Mouse (Mus musculus) adrenal gland, adult (tissue): ENCODE data around the gene Pacsin2.

Experiments used
- DNase-seq, 2 experiments: peaks; one replicate each; pipeline ENCODE4 v3.0.0; 2022 to 2023; ENCODE audit warnings: low spot score in 1 of 2; ENCODE audit not compliant: inconsistent age in 2 of 2

The Pacsin2 gene

DNA sequence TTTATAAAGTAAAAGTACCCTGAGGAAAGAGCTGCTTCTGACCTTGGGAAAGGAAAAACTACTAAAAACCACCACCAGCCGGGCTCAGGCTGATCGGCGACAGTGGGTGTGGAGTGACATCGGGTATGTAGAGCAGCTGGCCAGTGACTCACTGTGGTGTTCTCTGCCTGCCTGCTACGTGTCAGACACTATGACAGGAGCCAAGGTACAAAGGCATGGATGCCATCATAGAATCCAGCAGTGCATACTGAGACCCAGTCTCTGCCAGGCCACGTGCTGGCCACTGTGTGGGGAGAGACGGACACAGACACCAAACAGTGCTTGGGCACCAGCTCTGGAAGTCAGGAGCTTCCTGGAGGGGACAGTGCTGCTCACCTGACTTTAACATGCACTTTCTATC, 119.5 kb downstream of the Pacsin2 start:
- DNase-seq: peak; percentile 66 to 78

DNA sequence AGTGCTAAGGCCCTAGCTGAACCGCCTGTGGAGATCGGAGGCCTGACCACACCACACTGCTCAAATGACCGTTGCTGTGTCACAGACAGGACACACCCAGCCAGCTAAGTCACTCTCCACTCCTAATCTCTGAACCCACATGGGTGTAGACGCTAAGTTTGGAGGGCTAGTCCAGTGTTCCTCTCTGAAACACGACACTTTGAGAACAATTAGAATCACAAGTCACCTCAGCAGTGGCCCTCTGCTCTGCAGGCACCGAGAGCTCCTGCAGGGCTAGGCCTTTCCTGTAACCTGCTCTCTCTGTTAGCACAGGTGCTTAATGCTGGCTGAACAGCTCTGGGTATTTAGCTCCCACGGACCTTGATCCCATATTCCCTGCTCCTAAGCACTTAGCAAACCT, 120.2 kb downstream of the Pacsin2 start:
- no peak for DNase-seq

DNA sequence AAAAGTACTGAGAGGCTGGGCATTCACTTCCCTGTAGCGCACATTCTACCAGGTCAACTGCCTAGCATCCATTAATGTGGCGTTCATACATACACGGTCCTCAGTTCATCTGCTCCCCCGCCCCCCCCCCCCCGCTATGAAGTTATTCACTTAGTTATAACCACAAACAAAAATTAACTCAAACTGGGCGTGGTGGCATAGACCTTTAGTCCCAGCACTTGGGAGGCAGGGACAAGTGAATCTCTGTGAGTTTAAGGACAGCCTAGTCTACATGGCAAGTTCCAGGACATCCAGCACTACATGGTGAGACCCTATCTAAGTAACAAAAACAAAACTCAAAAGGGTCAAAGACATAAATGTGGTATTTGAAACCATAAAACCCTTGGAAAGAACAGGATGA, 125.5 kb downstream of the Pacsin2 start:
- no peak for DNase-seq

DNA sequence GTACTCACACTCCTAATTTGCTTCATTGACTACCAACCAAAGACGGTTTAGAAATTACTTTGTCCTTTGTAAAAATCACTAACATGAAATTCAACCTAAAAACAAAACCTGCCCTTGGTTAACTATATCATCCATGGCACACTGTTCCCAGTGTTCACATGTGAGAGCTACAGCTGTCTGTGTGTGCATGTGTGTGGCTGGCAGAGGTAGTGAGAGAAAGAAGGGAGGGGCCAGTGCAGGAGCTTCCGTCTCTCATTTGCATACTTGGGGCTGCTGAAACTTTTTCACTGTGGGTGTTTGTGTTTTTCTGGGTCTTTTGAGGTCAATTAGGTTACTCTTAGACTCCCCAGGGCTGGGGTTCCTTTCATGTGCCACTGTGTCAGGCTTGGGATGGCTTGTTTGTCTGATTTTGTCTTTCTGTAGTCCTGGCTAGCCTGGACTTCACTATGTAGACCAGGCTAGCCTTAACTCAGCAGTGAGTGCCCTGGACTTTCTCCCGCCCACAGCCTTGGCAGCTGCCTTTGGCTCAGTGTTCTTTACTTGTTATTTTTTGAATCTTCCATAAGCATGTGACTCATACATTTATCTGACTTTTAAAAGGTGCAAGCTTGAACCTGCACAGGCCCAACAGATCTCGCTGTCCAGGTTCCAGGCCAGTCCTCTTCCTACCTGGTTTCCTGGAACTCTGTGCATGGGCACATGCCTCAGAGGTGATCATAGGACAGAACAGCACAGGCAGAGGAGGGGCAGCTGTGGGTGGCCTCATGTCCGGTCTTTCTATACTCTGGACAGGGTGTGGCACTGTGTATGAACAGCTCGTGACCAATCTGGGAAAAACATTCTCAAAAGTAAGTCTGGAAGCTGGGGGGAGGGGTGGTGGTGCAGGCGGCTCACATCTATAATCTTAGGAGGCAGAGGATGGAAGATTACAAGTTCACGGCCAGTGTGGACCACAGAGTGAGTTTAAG, 126.2 kb downstream of the Pacsin2 start:
- DNase-seq: no peak

DNA sequence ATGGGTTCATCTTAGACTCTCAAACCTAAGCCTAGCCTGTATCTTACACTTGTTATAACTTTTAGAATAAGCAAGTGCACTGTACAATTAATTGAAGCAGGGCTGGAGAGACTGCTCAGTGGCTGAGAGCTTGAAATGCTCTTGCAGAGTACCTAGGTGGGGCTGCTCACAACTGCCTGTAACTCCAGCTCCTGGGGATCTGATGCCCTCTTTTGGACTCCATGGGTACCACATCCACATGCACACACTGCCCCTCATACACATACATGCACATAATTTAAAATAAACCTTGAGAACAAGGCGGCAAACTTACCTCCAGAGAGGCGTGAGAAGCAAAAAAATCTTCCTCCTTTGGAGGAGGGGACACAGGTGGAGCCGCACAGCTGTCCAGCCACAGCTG, 132.0 kb downstream of the Pacsin2 start:
- DNase-seq: peak in 1 of 2 experiments; percentile 63

DNA sequence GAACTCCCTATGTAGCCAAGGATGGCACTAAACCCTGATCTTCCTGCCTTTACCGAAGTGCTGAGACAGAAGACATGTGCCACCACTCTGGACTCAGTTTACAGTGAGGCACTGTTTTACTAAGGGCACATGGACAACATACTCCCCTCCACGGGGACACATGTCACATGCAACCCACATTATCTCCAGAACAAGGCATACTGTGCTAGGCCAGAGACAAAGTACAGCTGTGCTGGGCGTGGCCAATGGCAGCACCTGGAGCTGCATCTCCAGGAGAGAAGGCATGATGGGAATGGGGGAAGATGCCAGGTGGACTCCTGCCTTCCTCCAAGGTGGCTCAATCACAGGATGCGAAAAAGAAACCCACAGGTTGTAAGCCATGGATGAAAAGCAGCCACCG, 135.5 kb downstream of the Pacsin2 start:
- DNase-seq: no peak
